Mouse (Mus musculus): ENCODE measurements at regions not wholly inside any gene's neighbourhood (a gene's known extent, or its start where the extent isn't known, plus 50 kb on each side); places are given as distances from the start of the nearest gene placed in this dataset.
"Not testable (repeated sequence)": the region's sequence is repeated elsewhere in the genome, so short reads cannot be mapped to it uniquely, and the experiment has no call there.

GRCm38 (mm10) chr8:102223097-102223496 lies 562.3 kb downstream of the Cdh11 start:
- DNase-seq: no peak

GRCm38 (mm10) chr8:102205633-102206032 lies 579.8 kb downstream of the Cdh11 start:
- no peak for DNase-seq

GRCm38 (mm10) chr8:102159541-102160197 lies 625.8 kb downstream of the Cdh11 start:
- no peak for DNase-seq

- no peak for DNase-seq
Observed at GRCm38 (mm10) chr8:102118657-102119056, 666.8 kb downstream of the Cdh11 start.

- no peak for DNase-seq
Observed at GRCm38 (mm10) chr8:102116846-102117403, 668.5 kb downstream of the Cdh11 start.

- no peak for DNase-seq
Observed at GRCm38 (mm10) chr8:102103773-102104172, 681.7 kb downstream of the Cdh11 start.

- DNase-seq: no peak
Observed at GRCm38 (mm10) chr8:102096726-102097125, 688.7 kb downstream of the Cdh11 start.

GRCm38 (mm10) chr8:102085927-102086326 lies 699.5 kb downstream of the Cdh11 start:
- DNase-seq: peak; percentile 14 to 47

- no peak for DNase-seq
Observed at GRCm38 (mm10) chr8:102075611-102076010, 709.8 kb downstream of the Cdh11 start.

GRCm38 (mm10) chr8:102064137-102064536 lies 721.3 kb downstream of the Cdh11 start:
- no peak for DNase-seq

GRCm38 (mm10) chr8:102053429-102053828 lies 732.0 kb downstream of the Cdh11 start:
- DNase-seq: no peak

- no peak for DNase-seq
Observed at GRCm38 (mm10) chr8:102026956-102027927, 758.2 kb downstream of the Cdh11 start.

GRCm38 (mm10) chr8:102024472-102024871 lies 761.0 kb downstream of the Cdh11 start:
- DNase-seq: peak in 1 of 2 experiments; percentile 3

GRCm38 (mm10) chr8:102017776-102018175 lies 767.7 kb downstream of the Cdh11 start:
- no peak for DNase-seq

GRCm38 (mm10) chr8:102000326-102001016 lies 785.0 kb downstream of the Cdh11 start:
- no peak for DNase-seq

- not testable (repeated sequence) for DNase-seq
Observed at GRCm38 (mm10) chr8:101996761-101997160, 788.7 kb downstream of the Cdh11 start.

GRCm38 (mm10) chr8:101956832-101957231 lies 828.6 kb downstream of the Cdh11 start:
- DNase-seq: peak; percentile 7 to 23

GRCm38 (mm10) chr8:101950599-101950998 lies 834.8 kb downstream of the Cdh11 start:
- peak in 1 of 2 experiments; percentile 2 for DNase-seq

- DNase-seq: no peak
Observed at GRCm38 (mm10) chr8:101937859-101938258, 847.6 kb downstream of the Cdh11 start.

- no peak for DNase-seq
Observed at GRCm38 (mm10) chr8:101913665-101914064, 871.8 kb downstream of the Cdh11 start.
